Mouse (Mus musculus) erythroblast, embryonic 14.5 days (primary cell): Measurements from ENCODE around the gene Olfr222.

Source experiments
- GATA1 ChIP-seq: IDR thresholded peaks from 2 replicates; pipeline ENCODE4 v1.6.1; 2012; ENCODE audit warnings: low read length, inconsistent platforms, mixed read lengths
- TAL1 ChIP-seq: IDR thresholded peaks from 3 replicates; pipeline ENCODE4 v1.6.1; 2012; ENCODE audit warnings: low read length, inconsistent platforms, mixed read lengths

- TF ChIP-seq GATA1 (no peak), TAL1 (no peak)
Observed at GRCm38 (mm10) chr11:59575726-59576125, 309 bp downstream of the Olfr222 start.
